Mouse (Mus musculus) liver, embryonic 14.5 days (tissue): ENCODE data around the gene Mug2.

ENCODE experiments used
- CTCF ChIP-seq: IDR thresholded peaks from 2 replicates; pipeline ENCODE4 v1.5.1; 2016; ENCODE audit warnings: antibody characterized with exemption, low read depth, control low read depth
- EP300 ChIP-seq: IDR thresholded peaks from 2 replicates; pipeline ENCODE4 v1.6.1; 2016; ENCODE audit warnings: antibody characterized with exemption, low read depth

DNA sequence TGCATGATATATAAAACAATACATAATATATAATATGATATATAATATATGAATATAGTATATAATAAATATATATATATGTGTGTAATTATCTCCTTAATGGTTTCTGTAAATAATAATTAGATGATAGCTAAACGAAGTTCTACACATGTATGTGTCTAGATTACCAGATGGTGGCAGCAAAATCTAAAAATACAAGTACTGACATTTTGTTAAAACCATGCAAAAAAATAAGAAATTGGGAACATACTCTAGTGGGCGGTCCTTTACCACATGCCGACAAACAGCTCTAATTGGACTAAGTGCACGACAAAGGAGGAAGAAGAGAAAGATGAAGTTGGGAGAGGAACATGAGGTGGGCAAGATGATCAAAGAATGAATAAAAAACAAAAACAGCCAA, 94.3 kb downstream of the Mug2 start:
- TF ChIP-seq CTCF (no peak), EP300 (no peak)
